Mouse (Mus musculus) limb, embryonic 15.5 days (tissue): ENCODE results near the gene Uqcc1. TPM values are rescaled to one million over a fixed set of nuclear protein-coding genes. Genes with fewer than 3 reads are reported as not detected.

Source experiments
- ATAC-seq: fragments of 200-750 bp; cut with Nextera tagmentation; 2 replicates; pipeline ENCODE4 v1.8.0; 2017; ENCODE audit warnings: low read depth, moderate TSS enrichment; ENCODE audit not compliant: insufficient number of reproducible peaks, low FRiP score, low TSS enrichment
- H3K27ac ChIP-seq: fragments of 300-500 bp; sonication (generic); 2 replicates; pipeline ENCODE4 v1.5.1; 2015; ENCODE audit warnings: moderate library complexity, mild to moderate bottlenecking, inconsistent platforms
- H3K27me3 ChIP-seq: fragments of 300-500 bp; sonication (generic); 2 replicates; pipeline ENCODE4 v1.6.1; 2015; ENCODE audit warnings: inconsistent platforms
- H3K36me3 ChIP-seq: fragments of 300-500 bp; sonication (generic); 2 replicates; pipeline ENCODE4 v1.6.1; 2015; ENCODE audit warnings: inconsistent platforms
- H3K4me1 ChIP-seq: fragments of 300-500 bp; sonication (generic); 2 replicates; pipeline ENCODE4 v1.6.1; 2015; ENCODE audit warnings: inconsistent platforms
- H3K4me2 ChIP-seq: fragments of 300-500 bp; sonication (generic); 2 replicates; pipeline ENCODE4 v1.6.1; 2015; ENCODE audit warnings: mild to moderate bottlenecking, inconsistent platforms
- H3K4me3 ChIP-seq: fragments of 300-500 bp; sonication (generic); 2 replicates; pipeline ENCODE4 v1.5.1; 2015; ENCODE audit warnings: mild to moderate bottlenecking, inconsistent platforms
- H3K9ac ChIP-seq: fragments of 300-500 bp; sonication (generic); 2 replicates; pipeline ENCODE4 v1.6.1; 2015; ENCODE audit warnings: inconsistent platforms
- H3K9me3 ChIP-seq: fragments of 300-500 bp; sonication (generic); 2 replicates; pipeline ENCODE4 v1.6.1; 2016; ENCODE audit warnings: inconsistent platforms
- WGBS: fragments of 180-500 bp; shearing (Covaris S2); methylation state at CpG from one replicate; pipeline ENCODE4 v1.1.7; 2015; 5-methylcytosine and 5-hydroxymethylcytosine counted together
- polyA plus RNA-seq: library from polyadenylated mRNA; unstranded; fragments of >200 nt; fragmentation: Nextera tagmentation; extraction: Ambion mirVana; gene quantifications from 2 replicates; pipeline ENCODE4 v1.2.1, GENCODE M21; 2015

The Uqcc1 gene
- polyA plus RNA-seq, 1 experiment from 2014 or later = 60.8 TPM

DNA sequence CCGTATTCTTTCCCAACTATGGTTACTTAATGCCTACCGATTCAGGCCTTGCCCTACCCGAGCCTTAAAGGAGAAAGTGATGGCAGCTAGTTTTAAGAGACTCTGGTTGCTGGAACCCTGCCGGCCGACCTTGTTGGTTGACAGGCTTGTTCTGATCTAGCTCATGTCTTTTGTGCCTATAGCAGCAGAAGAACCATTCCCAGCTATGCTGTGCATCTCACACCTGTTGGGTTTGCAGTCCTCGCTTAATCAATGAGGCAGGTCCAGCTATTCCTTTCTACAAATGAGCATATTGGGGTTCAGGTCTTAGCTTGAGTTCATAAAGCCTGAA is 124.2 kb downstream of the Uqcc1 start:
- no peaks in the 10 kb centered on the region for H3K27me3 ChIP-seq
- no peak for ATAC-seq
- H3K4me1 ChIP-seq = peaks cover 6% of the 10 kb centered on the region; the same call in 1 of the 2 replicates
- no peak overlapping the region for H3K27ac ChIP-seq
- 81% methylated on average over 6 of the region's 6 CpGs for WGBS
- H3K9me3 ChIP-seq = no peaks in the 10 kb centered on the region
- H3K4me3 ChIP-seq = no peak overlapping the region
- no peaks in the 10 kb centered on the region for H3K36me3 ChIP-seq
- H3K4me2 ChIP-seq = no peak overlapping the region
- no peak overlapping the region for H3K9ac ChIP-seq

DNA sequence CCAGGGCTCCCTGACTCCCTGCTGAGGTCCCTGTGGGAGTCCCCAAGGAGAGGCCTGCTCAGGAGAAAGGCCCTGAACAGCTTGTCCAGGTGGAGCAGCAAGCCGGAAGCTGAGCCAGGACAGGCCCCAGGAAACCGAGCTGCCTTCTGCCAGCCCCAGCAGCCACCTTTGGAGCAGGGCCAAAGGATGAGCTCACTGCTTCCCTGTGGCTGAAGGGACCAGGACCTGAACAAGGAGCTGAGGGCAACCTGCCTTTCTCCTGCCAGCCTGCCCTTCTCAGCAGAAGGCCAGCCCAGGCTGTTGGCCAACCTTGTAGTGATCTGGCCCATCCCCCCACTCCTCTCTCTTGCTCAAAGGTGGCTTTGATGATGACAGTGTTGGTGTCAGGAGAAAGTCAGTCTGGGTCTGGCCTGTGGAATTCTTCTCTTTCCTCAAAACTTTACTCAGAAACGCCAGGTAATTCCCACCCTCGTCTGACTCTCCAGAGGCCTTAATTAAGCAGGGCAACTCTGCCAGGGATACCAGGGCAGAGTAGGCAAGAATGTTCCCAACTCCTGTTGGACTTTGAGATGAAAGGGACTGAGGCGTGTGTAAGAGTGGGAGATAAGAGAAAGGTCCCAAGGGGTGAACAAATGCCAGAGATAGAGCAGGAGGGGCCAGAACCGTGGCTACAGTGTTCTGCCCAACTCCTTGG is 124.7 kb downstream of the Uqcc1 start:
- H3K36me3 ChIP-seq = no peaks in the 10 kb centered on the region
- no peaks in the 10 kb centered on the region for H3K27me3 ChIP-seq
- WGBS = 46% methylated on average over 6 of the region's 6 CpGs
- no peaks in the 10 kb centered on the region for H3K9me3 ChIP-seq
- H3K27ac ChIP-seq = no peak overlapping the region
- no peak overlapping the region for H3K9ac ChIP-seq
- H3K4me2 ChIP-seq = no peak overlapping the region
- H3K4me1 ChIP-seq = peaks cover 6% of the 10 kb centered on the region; the same call in 1 of the 2 replicates
- ATAC-seq = no peak
- no peak overlapping the region for H3K4me3 ChIP-seq

DNA sequence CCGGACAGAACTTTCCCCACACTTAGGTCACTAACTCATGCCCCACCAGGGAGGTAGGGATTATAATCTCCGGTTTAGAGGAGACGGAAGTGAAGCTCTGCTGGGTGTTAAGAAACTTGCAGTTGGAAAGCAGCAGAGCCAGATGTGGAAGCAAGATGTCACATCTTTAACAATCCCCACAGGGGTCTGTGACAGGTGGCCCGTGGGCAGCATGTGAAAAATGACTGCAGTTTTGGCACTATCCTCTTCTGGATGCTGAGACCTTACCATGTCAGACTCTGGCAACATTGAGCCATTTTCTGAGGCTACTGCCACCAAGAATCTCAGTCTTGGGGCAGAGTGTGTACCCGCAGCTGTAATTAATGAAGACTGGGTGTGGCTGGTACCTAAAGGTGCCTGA is 126.1 kb downstream of the Uqcc1 start:
- no peaks in the 10 kb centered on the region for H3K9me3 ChIP-seq
- H3K27ac ChIP-seq = no peak overlapping the region
- no peaks in the 10 kb centered on the region for H3K36me3 ChIP-seq
- H3K4me3 ChIP-seq = no peak overlapping the region
- no peak overlapping the region for H3K9ac ChIP-seq
- WGBS = 56% methylated on average over 5 of the region's 5 CpGs
- no peak overlapping the region for H3K4me2 ChIP-seq
- H3K4me1 ChIP-seq = peaks cover 6% of the 10 kb centered on the region; the same call in 1 of the 2 replicates
- no peak for ATAC-seq
- no peaks in the 10 kb centered on the region for H3K27me3 ChIP-seq

DNA sequence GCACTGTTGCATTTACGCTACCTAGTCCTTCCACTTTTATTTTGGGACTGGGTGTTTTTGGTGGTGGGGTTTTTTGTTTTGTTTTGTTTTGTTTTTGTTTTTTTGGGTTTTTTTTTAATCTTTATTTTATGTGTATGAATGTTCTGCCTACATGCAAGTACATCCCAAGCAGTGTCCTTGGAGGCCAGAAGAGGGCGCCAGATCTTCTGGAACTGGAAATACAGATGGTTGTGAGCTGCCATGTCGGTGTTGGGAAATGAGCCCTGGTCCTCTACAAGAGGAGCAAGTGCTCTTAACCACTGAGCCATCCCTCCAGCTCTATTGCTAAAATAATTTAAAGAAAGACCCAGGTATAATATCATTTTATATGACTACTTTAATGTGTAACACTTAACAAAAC is 127.3 kb downstream of the Uqcc1 start:
- no peaks in the 10 kb centered on the region for H3K9me3 ChIP-seq
- H3K36me3 ChIP-seq = no peaks in the 10 kb centered on the region
- ATAC-seq = no peak
- no peak overlapping the region for H3K4me3 ChIP-seq
- H3K27me3 ChIP-seq = no peaks in the 10 kb centered on the region
- peaks cover 6% of the 10 kb centered on the region; the same call in 1 of the 2 replicates for H3K4me1 ChIP-seq
- 58% methylated on average over 3 of the region's 3 CpGs for WGBS
- no peak overlapping the region for H3K9ac ChIP-seq
- H3K4me2 ChIP-seq = no peak overlapping the region
- no peak overlapping the region for H3K27ac ChIP-seq

DNA sequence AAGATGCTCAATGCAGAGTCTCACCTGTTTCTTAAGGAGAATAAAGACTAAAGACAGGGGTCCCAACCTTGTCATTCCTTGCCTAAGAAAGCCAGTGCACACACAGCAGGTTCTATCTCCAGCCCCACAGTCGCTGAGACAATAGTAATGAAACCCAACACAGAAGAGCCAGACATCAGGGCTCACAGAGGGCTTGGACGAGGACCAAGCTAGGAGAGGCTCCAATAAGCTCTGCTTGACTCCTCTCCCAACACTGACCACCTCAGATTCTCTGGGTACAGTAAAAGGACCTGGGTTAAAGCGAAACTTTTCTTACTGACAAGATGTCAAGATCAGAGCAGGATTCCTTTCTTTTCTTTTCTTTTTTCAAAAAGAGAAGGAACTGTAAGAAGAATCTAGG is 131.5 kb downstream of the Uqcc1 start:
- ATAC-seq = no peak
- H3K36me3 ChIP-seq = no peaks in the 10 kb centered on the region
- H3K27ac ChIP-seq = no peak overlapping the region
- H3K4me1 ChIP-seq = no peaks in the 10 kb centered on the region
- no peaks in the 10 kb centered on the region for H3K9me3 ChIP-seq
- H3K9ac ChIP-seq = no peak overlapping the region
- 57% methylated on average over 3 of the region's 3 CpGs for WGBS
- no peak overlapping the region for H3K4me3 ChIP-seq
- no peaks in the 10 kb centered on the region for H3K27me3 ChIP-seq
- no peak overlapping the region for H3K4me2 ChIP-seq

Other genes with a start within 250 kb of the Uqcc1 start
- 124 and 141 TPM in 2 replicates for gene Trpc4ap, start 237.9 kb downstream of the Uqcc1 start, polyA plus RNA-seq
- gene Edem2, start 200.8 kb downstream of the Uqcc1 start, polyA plus RNA-seq = 33.7 and 35.5 TPM in 2 replicates
- gene Gm17581, start 194.4 kb downstream of the Uqcc1 start, polyA plus RNA-seq = not detected in 2 replicates
- gene Procr, start 179.2 kb downstream of the Uqcc1 start, polyA plus RNA-seq = 6.1 and 8.4 TPM in 2 replicates
- 0.06 and 0.11 TPM in 2 replicates for gene Mmp24, start 155.0 kb downstream of the Uqcc1 start, polyA plus RNA-seq
- 21.5 and 21.7 TPM in 2 replicates for gene BC029722, start 110.9 kb downstream of the Uqcc1 start, polyA plus RNA-seq
- gene Eif6, start 103.4 kb downstream of the Uqcc1 start, polyA plus RNA-seq = 200 and 226 TPM in 2 replicates
- gene Fam83c, start 95.5 kb downstream of the Uqcc1 start, polyA plus RNA-seq = 2.4 and 2.5 TPM in 2 replicates
- gene Gm15557, start 10.4 kb upstream of the Uqcc1 start, polyA plus RNA-seq = 0.13 and 0.21 TPM in 2 replicates
- gene Gdf5, start 15.1 kb upstream of the Uqcc1 start, polyA plus RNA-seq = 44.7 and 60.7 TPM in 2 replicates
- gene Cep250, start 26.1 kb upstream of the Uqcc1 start, polyA plus RNA-seq = 22.7 and 24.2 TPM in 2 replicates
- 1.7 and 1.8 TPM in 2 replicates for gene 6430550D23Rik, start 77.7 kb upstream of the Uqcc1 start, polyA plus RNA-seq
- gene Ergic3, start 77.7 kb upstream of the Uqcc1 start, polyA plus RNA-seq = 239 and 246 TPM in 2 replicates
- gene Fer1l4, start 122.6 kb upstream of the Uqcc1 start, polyA plus RNA-seq = not detected in 2 replicates
- 2.2 and 2.7 TPM in 2 replicates for gene Spag4, start 134.9 kb upstream of the Uqcc1 start, polyA plus RNA-seq
- 57.3 and 57.8 TPM in 2 replicates for gene Cpne1, start 181.7 kb upstream of the Uqcc1 start, polyA plus RNA-seq
- 21.9 and 26.0 TPM in 2 replicates for gene Rbm12, start 181.7 kb upstream of the Uqcc1 start, polyA plus RNA-seq
- 19.5 and 20.9 TPM in 2 replicates for gene Gm28036, start 196.8 kb upstream of the Uqcc1 start, polyA plus RNA-seq
- gene Romo1, start 213.7 kb upstream of the Uqcc1 start, polyA plus RNA-seq = 316 and 346 TPM in 2 replicates
- gene Nfs1, start 213.9 kb upstream of the Uqcc1 start, polyA plus RNA-seq = 39.3 and 43.6 TPM in 2 replicates
- 595 and 644 TPM in 2 replicates for gene Rbm39, start 249.9 kb upstream of the Uqcc1 start, polyA plus RNA-seq